8 mouse cellular contexts compared by ENCODE assay signal in genomic region chr16:37683154-37684130, GRCm38 (mm10). TPM values are rescaled to one million over a fixed set of nuclear protein-coding genes. Genes with fewer than 3 reads are reported as not detected.
DNase-seq lines count a peak whose midpoint lies in the region; ATAC-seq and TF ChIP-seq lines count a peak whose summit lies in the region.

No protein-coding gene starts in this region.

- no peak for TF ChIP-seq CTCF in hindbrain, postnatal 0 days (IDR thresholded peaks at IDR 0.05; ENCODE audit: low read depth)

- peak overlapping the region; percentile 60 for H3K4me2 ChIP-seq in forebrain, embryonic 13.5 days
- peak overlapping the region; percentile 67 for H3K4me2 ChIP-seq in hindbrain, postnatal 0 days (ENCODE audit: low read depth, low read length)

- H3K36me3 ChIP-seq in forebrain, embryonic 13.5 days (ENCODE audit: poor library complexity, severe bottlenecking), result no peaks in the 10 kb centered on the region
- no peaks in the 10 kb centered on the region for H3K36me3 ChIP-seq in hindbrain, postnatal 0 days (ENCODE audit: insufficient read depth, low read length)

- peak overlapping the region; percentile 72; the same call in 1 of the 2 replicates for H3K9ac ChIP-seq in forebrain, embryonic 13.5 days
- peak overlapping the region; percentile 54 for H3K9ac ChIP-seq in hindbrain, postnatal 0 days (replicated peaks; ENCODE audit: low read length)

- H3K4me3 ChIP-seq in brown adipose tissue, adult 24 weeks (ENCODE audit: insufficient read depth, low read depth, low read length), result peak overlapping the region; percentile 11
- H3K4me3 ChIP-seq in forebrain, embryonic 13.5 days, result peak overlapping the region; percentile 40; the same call in 1 of the 2 replicates
- H3K4me3 ChIP-seq in hindbrain, postnatal 0 days (ENCODE audit: low read length), result no peak overlapping the region

- H3K4me1 ChIP-seq in brown adipose tissue, adult 24 weeks (ENCODE audit: control insufficient read depth, insufficient read depth, insufficient read length, low read length), result peaks cover 10% of the 10 kb centered on the region
- H3K4me1 ChIP-seq in forebrain, embryonic 13.5 days, result peaks cover 36% of the 10 kb centered on the region
- peaks cover 12% of the 10 kb centered on the region for H3K4me1 ChIP-seq in hindbrain, postnatal 0 days (ENCODE audit: insufficient read depth, low read length)

- H3K27me3 ChIP-seq in forebrain, embryonic 13.5 days, result no peaks in the 10 kb centered on the region
- no peaks in the 10 kb centered on the region for H3K27me3 ChIP-seq in hindbrain, postnatal 0 days (ENCODE audit: insufficient read depth, low read length)

- no peaks in the 10 kb centered on the region for H3K9me3 ChIP-seq in forebrain, embryonic 13.5 days (replicated peaks)
- H3K9me3 ChIP-seq in hindbrain, postnatal 0 days (ENCODE audit: low read length), result no peaks in the 10 kb centered on the region

- ATAC-seq in frontal cortex, adult (ENCODE audit: low TSS enrichment), result peak; percentile 38
- peak; percentile 54 for ATAC-seq in forebrain, embryonic 13.5 days
- ATAC-seq in hindbrain, postnatal 0 days, result peak; percentile 36

- no peak for DNase-seq in frontal cortex, postnatal 14 days (ENCODE audit: low spot score in 2 of 2)
- peak; percentile 60 for DNase-seq in hindbrain, postnatal 0 days (ENCODE audit: low spot score)
- DNase-seq in lung, postnatal 10 days, result peak; percentile 49
- peak; percentile 16 for DNase-seq in testis, postnatal 14 days (ENCODE audit: low spot score)
- DNase-seq in gastrocnemius, postnatal 36 days, result no peak

- intact Hi-C loops in gastrocnemius, postnatal 36 days (cut with DNase I), result loop anchor here (2.0 to 5.0 kb wide), 3 partner anchors 129 to 391 kb away; no protein-coding TSS in a partner anchor

- H3K27ac ChIP-seq in brown adipose tissue, adult 24 weeks (replicated peaks; ENCODE audit: low read depth, low read length), result peak overlapping the region; percentile 53; the same call in 1 of the 2 replicates
- peak overlapping the region; percentile 84 for H3K27ac ChIP-seq in forebrain, embryonic 13.5 days
- H3K27ac ChIP-seq in hindbrain, postnatal 0 days, result peak overlapping the region; percentile 86

- WGBS in forebrain, embryonic 13.5 days, result 6% methylated on average over 16 of the region's 16 CpGs
- WGBS in hindbrain, postnatal 0 days, result 4% methylated on average over 16 of the region's 16 CpGs

RNA-seq across cellular contexts. Expression of gene Ndufb4, which starts 29.2 kb away (rescaled TPM):
- 800 and 1,040 TPM in 2 replicates for polyA plus RNA-seq in brown adipose tissue, adult 24 weeks (2012; ENCODE audit: insufficient read depth, insufficient read length, missing spikeins)
- 59.4 and 75.9 TPM in 2 replicates for polyA plus RNA-seq in forebrain, embryonic 13.5 days (2015; fragmentation: Nextera tagmentation; extraction: Ambion mirVana)
- total RNA-seq in hindbrain, postnatal 0 days (2014; rRNA removed), result 23.0 and 31.3 TPM in 2 replicates
- polyA plus RNA-seq in hindbrain, postnatal 0 days (2015; fragmentation: Nextera tagmentation; extraction: Ambion mirVana), result 99.2 and 100 TPM in 2 replicates
- total RNA-seq in gastrocnemius, postnatal 36 days (2021), result 100 to 1,000 TPM; 178 to 186 TPM

Comparison
In these comparisons a context has a peak if more than half of its experiments do, and no peak if none do; other contexts are left out.
1. DNase-seq: peak in hindbrain, postnatal 0 days (single experiment), lung, postnatal 10 days (single experiment) and testis, postnatal 14 days (single experiment); none in frontal cortex, postnatal 14 days (0 of 2) and gastrocnemius, postnatal 36 days (0 of 2).
2. Peak in every context shown above with its lines, with median percentiles within 50 percentile points of each other: ATAC-seq and H3K27ac ChIP-seq.